Mouse (Mus musculus): ENCODE data around the gene Gm17604.

The Gm17604 gene

GRCm38 (mm10) chrX:165004779-165005324 is at the start of gene Gm17604:
Gene Gm17604, minus strand, starts transcription at chrX:165004829.
- no peak for DNase-seq (ENCODE audit: low spot score)

- DNase-seq (ENCODE audit: low spot score): no peak
Measured at GRCm38 (mm10) chrX:165049929-165050328, 45.3 kb upstream of the Gm17604 start.

- DNase-seq (ENCODE audit: low spot score): no peak
Measured at GRCm38 (mm10) chrX:165003141-165003540, 1.5 kb downstream of the Gm17604 start.

GRCm38 (mm10) chrX:164980193-164980775 is 24.3 kb downstream of the Gm17604 start, which contains the start of the genes Mospd2 and Fancb:
Gene Mospd2, minus strand, starts transcription at chrX:164980375.
Gene Fancb, plus strand, starts transcription at chrX:164980592.
- peak; percentile 91 for DNase-seq (ENCODE audit: low spot score)

GRCm38 (mm10) chrX:164978866-164979265 is 25.8 kb downstream of the Gm17604 start:
- no peak for DNase-seq (ENCODE audit: low spot score)

- DNase-seq (ENCODE audit: low spot score): no peak
Measured at GRCm38 (mm10) chrX:164971206-164971605, 33.4 kb downstream of the Gm17604 start.

GRCm38 (mm10) chrX:164965750-164966448 is 38.7 kb downstream of the Gm17604 start:
- no peak for DNase-seq (ENCODE audit: low spot score)

Data from MN1 (cell line).